Mouse (Mus musculus) adrenal gland (tissue): ENCODE results near the gene Zdhhc20.
"Not testable (repeated sequence)": the region's sequence is repeated elsewhere in the genome, so short reads cannot be mapped to it uniquely, and the experiment has no call there.

Source experiments
- intact Hi-C: fragments of 180-260 bp; cut with DNase I; formaldehyde crosslinking; loops from one replicate; pipeline ENCODE4 v1.15.1; 2025

The Zdhhc20 gene

DNA sequence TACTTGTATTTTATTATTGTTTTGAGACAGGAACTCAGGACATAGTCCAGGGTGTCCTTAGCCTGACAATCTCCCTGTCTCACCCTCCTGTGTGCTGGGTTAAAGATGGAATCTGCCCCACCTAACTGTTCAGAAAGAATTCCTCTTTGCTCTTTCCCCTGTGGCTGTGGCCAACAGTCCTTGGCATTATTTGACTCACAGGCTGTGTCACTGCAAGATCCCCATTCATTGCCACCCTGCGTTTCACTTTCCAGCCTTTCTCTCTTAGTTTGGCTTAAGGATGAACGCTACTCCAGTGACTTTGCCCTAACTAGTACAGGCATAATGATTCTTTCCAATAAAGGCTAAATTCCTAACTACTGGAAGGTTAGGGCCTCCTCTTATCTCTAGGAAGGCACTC is 4.3 kb upstream of the Zdhhc20 start:
- intact Hi-C loops = no loop called here

DNA sequence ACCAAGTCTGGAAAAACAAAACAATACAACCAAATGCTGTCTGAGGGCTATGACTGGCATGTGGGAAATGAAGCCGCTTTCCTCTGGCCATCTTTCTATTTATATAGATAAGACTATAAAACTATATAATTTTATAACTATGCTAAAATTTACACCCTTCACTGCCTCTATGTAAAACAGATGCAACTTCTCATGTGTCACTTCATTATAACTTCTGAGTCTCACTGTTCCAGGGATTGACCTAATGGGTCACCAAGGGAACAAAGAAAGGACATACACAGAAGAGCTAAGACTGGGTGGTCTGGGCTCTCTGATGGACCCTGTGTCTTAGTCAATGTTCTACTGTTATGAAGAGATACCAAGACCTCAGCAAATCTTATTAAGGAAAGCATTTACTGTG is 2.9 kb upstream of the Zdhhc20 start:
- intact Hi-C loops = no loop called here

DNA sequence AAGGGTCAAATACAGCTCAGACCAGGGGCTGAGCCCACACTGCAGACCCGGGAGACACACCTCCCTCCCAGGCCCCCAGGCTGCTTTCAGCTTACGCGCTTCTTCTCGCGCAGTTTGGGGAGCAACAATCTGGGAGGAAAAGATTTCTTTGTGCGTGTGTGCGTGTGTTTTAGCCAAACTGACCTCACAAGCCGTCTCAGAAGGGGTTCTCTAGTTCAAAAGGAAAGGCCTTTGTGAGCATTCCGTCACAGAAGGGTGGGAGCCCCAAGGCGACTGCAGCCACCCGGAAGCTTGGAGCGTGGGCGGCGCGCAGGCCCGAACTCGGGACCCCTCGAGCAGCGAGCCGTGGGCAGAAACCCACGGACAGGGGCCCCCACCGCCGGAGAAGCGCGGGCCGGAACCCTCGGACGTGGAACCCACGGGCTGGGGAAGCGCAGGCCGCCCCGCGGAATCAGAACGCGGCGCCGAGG is 500 bp downstream of the Zdhhc20 start:
- intact Hi-C loops = no loop called here

DNA sequence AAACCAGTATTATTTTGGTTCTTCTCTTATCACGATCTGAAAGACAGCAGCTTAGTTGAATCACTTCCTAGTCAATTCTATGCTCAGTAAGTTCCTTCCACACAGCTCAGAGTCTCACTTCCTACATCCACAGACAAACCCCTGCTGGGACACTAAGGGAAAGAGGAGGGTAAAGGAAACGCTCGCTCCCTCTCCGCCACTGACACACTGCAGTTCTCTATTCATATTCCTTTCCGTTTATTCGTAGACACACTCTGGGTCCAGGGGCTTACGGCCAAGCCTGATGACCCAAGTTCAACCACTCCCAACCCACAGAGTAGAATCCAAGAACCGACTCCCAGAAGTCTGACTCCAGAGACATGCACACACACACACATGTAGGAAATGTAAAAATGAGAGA is 2.9 kb downstream of the Zdhhc20 start:
- intact Hi-C loops = no loop called here

DNA sequence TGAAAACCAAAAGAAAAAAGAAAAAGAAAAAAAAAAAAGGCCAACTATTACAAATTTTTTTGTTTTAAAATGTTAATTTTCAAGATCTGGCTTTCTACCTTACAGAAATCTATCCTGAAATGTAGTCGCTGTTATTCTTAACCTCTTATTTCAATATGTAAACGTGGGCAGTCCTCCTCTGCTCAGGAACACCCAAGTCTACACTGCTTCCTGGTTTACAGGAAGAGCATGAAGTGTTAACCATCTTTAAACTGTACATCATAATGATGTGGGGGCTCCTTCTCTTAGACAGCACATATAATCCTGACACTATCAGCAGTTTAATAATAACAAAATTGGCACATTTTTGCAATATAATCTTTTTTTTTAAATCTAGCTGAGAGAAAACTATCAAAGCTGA is 4.0 kb downstream of the Zdhhc20 start:
- intact Hi-C loops = no loop called here

DNA sequence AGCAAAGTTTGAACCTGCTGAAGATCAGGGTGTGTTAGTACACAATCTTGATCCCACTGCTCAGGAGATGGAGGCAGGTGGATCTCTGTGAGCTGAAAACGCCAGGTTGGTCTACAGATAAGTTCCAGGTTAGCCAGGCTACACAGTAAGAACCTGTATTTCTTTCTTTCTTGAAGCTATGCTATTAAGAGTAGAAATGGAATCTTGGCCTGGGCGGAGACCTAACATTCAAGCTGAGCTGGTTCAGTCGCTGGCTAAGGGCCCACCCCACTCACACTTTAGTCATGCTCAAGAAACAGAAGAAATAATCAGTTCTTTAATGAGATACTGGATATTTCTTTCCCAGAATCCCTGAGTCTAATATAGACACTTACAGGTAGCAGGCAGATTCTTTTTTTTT is 6.7 kb downstream of the Zdhhc20 start:
- intact Hi-C loops = no loop called here

DNA sequence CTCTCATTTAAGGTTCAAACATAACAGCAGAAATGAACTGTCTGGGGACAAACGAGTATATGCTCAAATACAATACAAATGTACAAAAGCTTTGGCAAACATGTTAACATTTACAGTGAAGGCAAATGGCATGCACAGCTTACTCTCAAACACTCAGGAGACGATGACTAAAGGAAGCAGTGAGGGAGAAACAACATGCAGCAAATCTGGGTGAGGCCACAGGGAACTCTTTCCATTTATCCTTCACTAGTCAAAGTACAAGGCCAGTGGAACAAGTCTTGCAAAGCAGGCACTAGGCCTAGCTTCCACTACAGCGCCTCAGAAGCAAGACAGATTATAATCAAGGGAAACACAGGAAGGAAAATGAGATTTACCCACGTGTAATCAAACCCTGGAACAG is 7.4 kb downstream of the Zdhhc20 start:
- intact Hi-C loops = no loop called here

DNA sequence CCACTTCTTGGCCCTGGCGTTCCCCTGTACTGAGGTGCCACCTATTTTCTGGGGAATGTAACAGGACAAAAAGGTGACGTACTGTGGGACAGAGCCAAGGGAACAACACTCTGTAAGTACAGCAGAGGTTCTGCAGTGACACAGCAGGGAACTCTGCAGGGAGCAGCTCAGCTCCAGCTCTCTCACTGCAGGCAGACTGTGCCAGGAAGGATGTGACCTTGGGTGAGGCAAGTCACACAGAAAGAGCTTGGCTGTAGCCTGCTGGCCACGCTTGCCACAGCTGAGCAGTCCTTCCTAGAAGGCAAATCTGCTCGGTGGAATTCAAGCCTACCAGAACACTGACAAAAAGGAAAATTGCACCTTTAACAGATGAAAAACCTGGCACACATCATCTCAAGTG is 8.3 kb downstream of the Zdhhc20 start:
- intact Hi-C loops = no loop called here

DNA sequence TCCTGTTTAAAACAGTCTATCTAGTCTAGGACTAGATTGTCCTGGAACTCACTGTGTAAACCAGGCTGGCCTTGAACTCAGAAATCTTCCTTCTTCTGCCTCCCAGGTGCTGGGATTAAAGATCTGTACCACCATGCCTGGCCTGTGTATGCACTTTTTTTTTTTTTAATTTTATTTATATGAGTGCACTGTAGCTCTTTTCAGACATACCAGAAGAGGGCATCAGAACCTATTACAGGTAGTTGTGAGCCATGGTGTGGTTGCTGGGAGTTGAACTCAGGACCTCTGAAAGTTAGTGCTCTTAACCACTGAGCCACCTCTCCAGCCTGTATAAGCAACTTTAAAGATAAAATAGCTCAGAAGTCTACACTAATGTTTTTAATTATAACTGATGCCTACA is 9.0 kb downstream of the Zdhhc20 start:
- intact Hi-C loops = no loop called here

DNA sequence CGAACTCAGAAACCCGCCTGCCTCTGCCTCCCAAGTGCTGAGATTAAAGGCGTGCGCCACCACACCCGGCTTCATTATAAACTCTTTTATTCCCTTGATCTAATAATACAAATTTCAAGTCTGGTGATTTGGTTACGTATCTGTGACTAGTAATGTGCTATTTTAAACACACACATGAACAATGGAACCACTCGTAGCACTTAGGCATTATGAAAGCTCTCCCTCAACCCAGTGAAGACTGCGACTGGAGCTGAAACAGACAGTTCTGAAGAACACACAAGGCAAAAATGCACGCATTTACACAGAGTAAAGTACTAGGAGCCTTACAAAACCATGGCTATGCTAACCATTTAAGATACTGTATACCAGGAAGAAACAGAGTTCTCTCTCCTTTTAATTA is 12.2 kb downstream of the Zdhhc20 start:
- intact Hi-C loops = no loop called here

DNA sequence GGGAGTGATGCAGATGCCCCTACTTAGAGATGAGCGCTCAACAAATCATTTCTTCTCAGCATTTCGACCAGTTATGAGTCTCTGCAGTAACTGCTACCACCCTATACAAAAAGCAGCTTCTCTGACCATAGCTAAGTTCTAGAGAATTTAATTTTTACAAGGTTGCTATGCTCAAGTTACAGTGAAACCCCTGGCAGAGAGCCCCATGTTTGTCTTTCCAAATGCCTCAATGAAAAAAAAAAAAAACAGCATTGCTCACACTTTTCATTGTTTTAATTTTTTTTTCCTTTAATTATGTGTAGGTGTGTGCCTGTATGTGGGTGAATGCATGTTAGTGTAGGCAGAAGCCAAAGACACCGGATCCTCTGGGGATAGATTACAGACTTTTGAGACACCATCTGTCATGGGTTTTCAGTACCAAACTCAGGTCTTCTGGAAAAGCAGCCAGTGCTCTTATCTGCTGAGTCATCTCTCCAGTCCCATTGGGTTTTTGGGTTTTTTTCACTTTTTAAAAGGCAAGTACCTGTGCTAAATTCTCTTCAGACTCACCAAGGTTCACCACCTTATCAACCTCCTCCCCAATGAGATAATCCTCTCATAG is 23.3 kb downstream of the Zdhhc20 start:
- intact Hi-C loops = no loop called here

DNA sequence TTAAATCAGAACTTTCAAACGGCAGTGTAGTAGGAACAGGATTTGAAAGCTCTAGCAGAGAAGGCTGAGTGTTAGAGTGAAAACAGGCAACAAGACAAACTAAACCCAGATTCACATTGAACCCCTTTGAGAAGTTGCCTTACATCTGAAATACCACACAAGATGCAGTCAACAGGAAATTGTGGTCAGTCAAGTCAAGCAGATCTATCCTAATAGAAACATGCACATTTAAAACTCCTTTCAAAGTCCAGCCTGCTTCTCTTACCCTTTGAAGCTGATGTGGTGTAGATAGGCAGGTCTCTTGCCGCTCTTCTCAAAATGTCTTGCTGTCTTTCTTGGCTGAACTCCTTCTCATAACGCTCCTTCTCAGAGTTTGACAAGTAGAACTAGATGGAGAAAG is 24.8 kb downstream of the Zdhhc20 start:
- intact Hi-C loops = no loop called here

DNA sequence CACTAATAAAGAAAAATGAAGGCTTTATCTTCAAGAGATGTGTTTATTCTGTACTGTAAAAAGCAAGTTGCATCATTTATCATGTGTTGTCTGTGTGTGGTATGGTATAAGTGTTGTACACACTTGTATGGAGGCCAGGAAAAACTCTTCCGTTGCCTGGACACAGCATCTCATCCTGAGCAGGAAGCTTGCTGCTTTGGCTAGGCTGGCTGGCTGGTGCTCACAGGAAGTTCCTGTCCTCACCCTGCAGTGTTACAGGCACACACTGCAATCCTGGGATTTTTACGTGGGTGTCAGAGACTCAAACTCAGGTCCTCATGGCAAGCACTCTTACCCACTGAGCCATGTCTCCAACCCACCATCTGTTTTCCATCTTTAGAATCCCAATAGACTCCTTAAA is 26.9 kb downstream of the Zdhhc20 start:
- intact Hi-C loops = no loop called here

DNA sequence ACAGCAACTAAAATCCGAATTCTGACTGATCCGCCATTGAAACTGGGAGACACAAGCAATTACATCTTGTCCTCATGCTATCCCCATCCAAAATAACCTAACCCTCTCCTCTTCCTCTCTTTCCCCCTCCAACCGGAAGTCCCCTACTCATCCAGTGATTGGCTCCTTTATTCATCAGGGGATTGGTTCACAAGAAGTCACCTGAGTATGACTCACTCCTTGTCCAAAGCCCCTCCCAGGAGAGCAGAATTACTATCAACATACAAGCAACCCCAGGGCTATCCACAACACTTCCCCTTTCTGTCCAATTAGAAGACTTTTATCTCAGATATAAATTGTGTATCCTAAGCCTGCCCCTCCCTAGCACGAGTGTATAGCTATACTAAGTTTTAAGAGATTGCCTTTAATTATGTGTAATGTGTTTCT is 28.1 kb downstream of the Zdhhc20 start:
- intact Hi-C loops = no loop called here

DNA sequence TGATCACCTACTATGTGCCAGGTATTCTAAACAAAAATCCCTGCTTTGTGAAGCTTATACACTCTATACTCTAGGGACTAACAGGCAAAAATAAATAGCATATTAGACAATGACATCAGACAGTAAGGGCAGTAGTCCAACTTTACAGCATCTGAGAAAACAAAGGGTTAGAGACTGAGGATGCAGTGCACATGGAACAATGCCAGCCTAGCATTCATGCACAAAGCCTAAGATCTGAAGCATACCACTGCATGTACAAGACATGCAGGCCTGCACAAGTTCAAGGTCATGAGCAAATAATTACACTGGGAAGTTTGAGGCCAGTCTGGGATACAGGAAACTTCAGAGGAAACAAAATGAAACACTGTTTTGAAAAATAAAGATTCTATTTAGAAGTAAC is 30.6 kb downstream of the Zdhhc20 start:
- intact Hi-C loops = no loop called here

DNA sequence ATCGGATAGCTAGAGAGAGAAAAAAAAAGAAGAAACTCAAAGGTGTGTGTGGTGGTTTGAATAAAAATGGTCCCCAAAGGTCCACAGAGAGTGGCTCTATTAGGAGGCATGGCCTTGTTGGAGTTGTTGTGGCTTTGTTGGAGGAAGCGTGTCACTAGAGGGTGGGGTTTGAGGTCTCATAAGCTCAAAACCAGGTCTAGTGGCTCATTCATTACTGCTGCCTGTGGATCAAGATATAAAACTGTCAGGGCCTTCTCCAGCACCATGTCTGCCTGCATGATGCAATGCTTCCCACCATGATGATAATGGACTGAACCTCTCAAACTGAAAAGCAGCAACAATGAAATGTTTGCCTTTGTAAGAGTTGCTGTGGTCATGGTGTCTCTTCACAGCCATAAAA is 31.5 kb downstream of the Zdhhc20 start:
- intact Hi-C loops = no loop called here

DNA sequence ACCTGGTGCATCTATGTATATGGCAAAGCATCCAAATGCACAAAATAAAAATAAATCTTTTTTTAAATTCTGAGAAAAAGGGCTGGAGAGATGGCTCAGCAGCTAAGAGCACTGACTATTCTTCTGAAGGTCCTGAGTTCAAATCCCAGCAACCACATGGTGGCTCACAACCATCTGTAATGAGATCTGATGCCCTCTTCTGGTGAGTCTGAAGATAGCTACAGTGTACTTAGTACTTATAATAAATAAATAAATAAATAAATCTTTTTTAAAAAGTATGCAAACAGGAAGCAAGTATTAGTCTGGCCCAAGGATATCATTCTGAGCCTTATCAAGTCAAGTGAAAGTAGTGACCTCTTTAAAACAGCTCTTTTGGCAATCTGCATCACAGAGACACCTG is 34.0 kb downstream of the Zdhhc20 start:
- intact Hi-C loops = not testable (repeated sequence)

DNA sequence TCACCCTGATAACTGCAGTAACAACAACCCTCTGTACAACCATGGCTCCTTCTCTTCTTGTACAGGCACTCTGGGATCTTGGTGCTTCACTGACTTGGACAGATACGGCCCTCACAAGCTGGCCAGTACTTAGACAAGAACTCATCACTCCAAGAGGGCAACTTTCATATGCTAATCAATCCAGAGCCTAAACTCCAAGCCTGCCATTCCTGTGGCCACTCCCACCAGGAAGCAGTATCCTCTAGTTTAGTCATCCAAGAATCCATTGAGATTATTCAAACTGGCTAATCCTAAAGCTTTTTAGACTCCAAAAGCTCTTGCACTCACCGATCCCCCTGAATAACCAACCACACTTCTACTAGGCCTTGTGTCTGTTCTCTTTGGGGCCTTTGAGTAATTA is 37.1 kb downstream of the Zdhhc20 start:
- intact Hi-C loops = no loop called here

DNA sequence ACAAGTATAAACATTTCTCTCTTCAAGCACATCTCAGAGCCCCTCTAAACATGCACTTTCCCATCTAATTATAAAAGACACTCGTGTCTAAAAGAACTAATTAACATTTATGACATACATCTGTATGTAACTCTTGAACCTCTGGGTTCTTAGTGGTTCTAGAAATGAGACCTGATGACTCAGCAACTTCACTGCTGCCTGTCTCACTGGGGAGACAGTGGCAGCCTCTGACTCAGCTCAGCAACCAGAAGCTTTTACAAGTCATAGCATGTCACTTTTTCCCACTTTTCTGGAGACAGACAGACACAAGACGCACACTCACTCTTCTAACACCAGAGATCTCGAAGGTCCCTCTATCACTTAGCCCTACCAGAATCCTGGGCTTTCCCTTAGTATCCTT is 39.7 kb downstream of the Zdhhc20 start:
- intact Hi-C loops = no loop called here

DNA sequence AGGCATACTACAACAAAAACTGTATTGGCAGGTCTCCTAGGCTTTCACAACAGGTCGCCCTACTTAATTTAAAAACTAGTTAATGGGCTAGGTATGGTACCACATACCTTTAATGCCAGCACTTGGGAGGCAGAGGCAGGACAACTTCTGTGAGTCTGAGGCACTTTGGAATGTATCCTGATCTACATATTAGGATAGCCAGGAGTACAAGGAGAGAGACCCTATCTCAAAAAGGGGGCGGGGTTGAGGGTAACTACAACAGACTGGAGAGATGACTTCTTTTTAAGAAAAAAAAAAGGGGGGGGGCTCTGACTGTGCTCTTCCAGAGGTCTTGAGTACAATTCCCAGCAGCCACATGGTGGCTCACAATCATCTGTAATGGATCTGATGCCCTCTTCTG is 41.4 kb downstream of the Zdhhc20 start:
- intact Hi-C loops = no loop called here

DNA sequence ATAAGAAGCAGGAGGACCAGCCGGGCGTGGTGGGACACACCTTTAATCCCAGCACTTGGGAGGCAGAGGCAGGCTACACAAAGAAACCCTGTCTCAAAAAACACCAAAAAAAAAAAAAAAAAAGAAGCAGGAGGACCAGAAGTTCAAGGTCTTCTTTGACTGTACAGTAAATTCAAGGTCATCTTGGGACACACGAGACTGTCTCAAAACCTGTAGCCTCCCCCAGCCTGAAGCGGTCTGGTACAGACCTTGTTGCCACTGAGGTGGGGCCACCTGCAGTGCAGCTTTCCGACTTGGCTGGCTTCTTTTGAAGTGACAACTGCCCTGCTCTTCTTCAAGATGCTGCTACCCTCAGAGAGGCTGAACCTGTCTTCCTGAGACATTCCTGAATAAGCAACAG is 42.0 kb downstream of the Zdhhc20 start:
- intact Hi-C loops = not testable (repeated sequence)

DNA sequence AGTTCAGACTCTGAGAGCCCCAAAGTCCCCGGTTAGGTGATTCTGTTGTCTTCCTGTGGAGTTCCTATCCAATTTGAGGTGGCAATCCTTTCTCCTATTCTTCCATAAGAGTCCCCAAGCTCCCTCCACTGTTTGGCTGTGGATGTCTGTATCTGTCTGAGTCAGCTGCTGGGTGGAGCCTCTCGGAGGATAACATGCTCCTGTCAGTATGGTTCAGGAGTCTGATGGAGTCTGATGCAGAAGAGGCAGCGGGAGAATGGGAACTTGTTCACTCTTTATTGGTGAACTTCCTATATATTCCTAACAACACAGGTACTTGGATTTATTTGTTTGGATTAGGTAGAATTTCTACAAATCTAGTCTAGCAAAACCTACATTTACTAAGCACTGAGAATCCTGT is 45.5 kb downstream of the Zdhhc20 start:
- intact Hi-C loops = no loop called here

DNA sequence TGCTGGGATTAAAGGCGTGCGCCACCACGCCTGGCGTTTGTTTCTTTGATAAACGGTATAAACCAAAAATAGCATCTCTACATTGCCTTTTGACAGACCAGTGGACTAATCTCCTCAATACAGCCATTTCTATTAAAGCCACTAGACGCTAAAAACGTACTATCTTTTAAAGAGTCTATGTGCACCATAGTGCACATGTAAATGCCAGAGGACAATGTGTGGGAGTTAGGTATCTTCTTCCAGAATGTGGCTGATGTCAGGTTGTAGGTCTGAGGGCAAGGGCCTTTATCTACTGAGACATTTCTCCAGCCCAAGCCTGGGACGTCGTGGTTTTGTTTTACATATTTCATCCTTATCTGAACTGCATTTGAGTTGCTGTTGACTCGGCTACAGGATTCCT is 54.9 kb downstream of the Zdhhc20 start:
- intact Hi-C loops = no loop called here

DNA sequence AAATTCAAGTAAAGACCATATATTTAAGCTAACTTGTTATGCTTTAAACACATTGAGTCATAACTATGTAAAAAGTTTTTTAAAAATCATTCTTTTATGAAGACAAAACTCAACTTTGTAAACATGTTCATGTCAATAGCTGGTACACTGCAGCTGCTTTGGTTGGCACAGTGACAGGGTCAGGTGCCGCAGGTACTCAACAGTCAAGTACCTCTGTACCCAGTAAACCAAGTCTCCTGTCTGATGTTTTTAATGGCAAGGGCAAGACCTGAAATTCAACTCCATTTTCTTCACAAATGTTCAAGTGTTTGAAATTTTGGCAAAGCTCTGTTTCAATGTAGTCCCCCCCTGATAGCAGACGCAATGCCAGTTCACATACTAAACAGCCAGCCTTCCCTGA is 56.5 kb downstream of the Zdhhc20 start:
- intact Hi-C loops = no loop called here
